Mouse (Mus musculus) G1E-ER4 (cell line): ENCODE measurements around the gene 6820408C15Rik. TPM values are rescaled to one million over a fixed set of nuclear protein-coding genes. Genes with fewer than 3 reads are reported as not detected.

ENCODE experiments used
- GATA1 ChIP-seq: IDR thresholded peaks from one replicate; pipeline ENCODE4 v1.8.0; 2012; ENCODE audit warnings: low read length, inconsistent platforms
- polyA plus RNA-seq: library from polyadenylated mRNA; stranded (reverse); fragments of >175 nt; gene quantifications from 2 replicates; pipeline ENCODE4 v1.2.3, GENCODE M21; 2012

6820408C15Rik gene
- polyA plus RNA-seq, 1 experiment: 0.08 TPM

DNA sequence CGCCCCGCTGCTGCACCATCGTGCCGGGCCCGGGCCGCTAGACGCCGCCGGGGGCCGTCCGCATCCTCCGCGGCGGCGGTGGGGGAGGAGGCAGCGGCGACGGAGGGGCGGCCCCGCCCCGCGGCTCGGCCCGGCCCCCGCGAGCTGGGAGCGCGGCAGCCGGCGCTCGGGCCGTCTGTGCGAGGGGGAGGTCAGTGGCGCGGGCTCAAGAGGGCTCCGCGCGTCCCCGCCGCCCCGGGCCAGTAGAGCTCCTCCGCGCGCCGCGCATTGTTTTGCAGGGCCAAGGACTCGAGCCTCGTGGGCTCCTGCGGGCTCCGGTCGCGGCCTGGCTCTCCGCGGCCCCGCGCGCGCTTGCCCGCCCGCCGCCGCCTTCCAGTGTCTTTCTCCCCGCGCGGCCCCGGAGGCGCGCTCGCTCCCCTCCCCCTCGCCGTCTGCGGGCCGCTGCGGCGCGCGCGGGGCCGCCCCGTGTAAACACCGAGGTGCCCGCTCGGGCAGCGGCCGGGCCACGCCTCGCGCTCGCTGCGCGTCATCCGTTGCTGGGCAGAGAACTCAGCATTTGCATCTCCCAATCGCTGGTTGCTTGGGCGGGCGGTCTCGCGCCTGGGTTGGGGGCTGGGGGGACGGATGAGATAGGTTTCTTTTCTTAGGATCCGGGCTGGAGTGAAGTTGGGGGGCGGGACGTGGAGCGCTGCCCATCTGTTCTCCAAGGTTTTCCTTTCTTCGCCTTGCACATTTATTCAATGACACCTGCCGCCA is 17.5 kb upstream of the 6820408C15Rik start, which contains the start of gene Sox12:
Sox12 (minus strand) TSS at position 384 of the 756 bp plus-strand sequence.
- no peak for TF ChIP-seq GATA1

DNA sequence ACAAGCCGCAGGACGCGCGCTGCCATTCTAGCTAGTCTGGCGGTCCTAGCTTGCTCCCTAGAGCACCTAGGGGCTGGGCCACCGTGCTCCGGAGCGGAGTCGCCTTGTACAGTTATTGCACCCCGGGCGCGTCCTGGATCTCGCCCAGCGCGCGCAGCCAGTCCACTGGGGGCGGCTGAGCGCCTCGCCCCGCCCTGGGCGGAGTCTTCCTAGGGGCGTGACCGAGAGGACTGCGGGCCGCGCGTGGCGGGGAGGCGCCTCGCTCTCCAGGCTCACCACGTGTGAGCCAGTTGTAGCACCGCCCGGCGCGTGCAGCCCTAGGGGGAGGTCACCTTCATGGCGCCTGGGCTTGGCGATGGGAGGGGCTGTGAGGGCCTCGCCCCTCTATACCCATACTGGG is 16.7 kb upstream of the 6820408C15Rik start:
- no peak for TF ChIP-seq GATA1

DNA sequence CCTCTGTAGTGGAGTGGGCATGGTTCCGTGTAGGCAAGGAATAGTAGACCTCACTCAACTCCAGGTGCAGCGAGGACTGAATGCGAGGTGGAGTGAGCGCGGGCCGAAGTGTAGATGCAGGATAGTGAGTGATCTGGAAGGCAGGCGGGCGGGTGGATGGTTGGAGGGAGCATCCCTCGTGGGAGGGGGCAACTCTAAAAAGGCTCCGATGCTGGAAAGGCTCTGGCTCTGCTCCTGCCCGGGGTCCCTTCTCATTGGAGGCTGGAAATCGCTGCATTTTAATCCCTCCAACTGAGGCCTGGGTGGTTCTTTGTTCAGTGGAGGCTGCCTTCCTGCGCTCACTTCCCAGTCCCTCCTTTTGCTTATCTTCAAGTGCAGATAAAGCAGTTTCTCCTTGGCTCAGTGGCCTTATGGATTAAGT is 16.3 kb upstream of the 6820408C15Rik start:
- TF ChIP-seq GATA1: no peak

DNA sequence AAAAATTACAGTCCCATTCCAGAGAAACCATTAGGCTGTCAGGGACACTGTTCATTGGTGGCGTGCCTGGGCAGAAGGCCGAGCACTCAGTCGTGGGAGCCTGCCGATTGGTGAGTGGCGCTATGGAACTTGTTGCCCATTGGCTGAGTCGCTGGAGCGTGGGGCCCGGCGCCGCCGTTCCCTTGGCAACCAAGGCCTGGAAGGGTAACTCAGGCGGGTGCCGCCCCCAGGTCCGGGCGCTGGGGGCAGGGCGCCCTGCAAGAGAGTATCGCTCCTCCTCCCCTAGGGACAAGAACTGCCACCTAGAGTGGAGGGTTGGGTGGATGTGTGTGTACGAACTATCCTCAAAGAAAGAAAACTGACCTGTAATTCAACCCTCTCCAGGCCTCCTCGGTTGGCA is 9.3 kb upstream of the 6820408C15Rik start:
- no peak for TF ChIP-seq GATA1

DNA sequence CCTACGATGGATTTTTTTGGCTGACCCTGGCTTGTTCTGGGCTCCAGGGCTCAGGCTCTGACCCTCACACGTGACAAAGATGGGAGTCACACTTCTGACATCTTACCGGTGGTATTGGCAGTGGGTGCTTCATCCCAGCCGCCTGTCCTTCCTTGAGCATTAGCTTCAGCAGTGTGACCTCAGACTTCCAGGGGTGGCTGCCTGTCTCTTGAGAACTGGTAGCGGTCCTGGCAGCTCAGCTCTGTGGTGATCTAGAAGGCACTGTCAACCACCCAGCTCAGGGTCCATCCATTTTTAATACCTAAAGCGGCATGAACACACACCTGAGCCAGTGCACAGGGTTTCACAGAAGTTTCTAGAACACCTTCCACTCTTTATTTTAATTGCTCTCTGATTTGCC is 5.6 kb upstream of the 6820408C15Rik start:
- TF ChIP-seq GATA1: no peak

DNA sequence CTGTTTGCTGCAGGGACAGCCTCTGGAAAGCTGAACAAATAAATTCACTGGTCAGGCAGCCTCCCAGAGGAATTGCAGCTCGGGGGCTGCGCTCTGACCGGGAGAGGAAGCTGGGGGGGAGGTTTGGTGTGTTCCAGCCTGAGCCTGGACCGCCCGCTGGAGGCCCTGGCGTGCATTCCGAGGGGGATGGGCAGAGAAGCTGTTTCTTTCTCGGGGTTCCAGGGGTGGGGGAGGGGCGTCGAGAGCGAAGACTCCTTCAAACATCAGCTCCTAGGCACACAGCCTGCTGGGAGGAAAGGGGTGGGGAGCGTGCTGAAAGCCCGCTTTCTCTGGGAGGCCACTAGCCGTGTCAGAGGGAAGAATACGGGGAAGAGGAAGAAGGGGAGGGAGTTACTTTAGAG is 4.4 kb upstream of the 6820408C15Rik start:
- TF ChIP-seq GATA1: no peak

DNA sequence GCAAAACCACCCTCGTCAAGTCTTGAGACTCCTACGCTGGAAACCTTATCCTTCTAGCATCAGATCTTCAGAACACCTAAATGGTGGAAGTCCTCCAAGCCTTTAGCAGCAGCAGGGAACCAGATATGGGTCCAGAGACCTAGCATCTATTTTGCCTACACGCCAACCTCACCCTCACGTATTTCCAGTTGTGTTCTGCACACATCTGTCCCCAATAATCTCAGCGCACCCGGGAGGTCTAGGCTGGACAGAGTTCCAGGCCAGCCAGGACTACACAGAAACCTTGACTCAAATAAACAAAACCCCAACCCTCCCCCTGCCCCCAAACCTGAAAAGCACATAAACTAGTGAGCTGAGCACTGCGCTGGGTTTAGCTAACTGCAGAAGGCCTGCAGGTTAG is 3.9 kb upstream of the 6820408C15Rik start:
- TF ChIP-seq GATA1: no peak

DNA sequence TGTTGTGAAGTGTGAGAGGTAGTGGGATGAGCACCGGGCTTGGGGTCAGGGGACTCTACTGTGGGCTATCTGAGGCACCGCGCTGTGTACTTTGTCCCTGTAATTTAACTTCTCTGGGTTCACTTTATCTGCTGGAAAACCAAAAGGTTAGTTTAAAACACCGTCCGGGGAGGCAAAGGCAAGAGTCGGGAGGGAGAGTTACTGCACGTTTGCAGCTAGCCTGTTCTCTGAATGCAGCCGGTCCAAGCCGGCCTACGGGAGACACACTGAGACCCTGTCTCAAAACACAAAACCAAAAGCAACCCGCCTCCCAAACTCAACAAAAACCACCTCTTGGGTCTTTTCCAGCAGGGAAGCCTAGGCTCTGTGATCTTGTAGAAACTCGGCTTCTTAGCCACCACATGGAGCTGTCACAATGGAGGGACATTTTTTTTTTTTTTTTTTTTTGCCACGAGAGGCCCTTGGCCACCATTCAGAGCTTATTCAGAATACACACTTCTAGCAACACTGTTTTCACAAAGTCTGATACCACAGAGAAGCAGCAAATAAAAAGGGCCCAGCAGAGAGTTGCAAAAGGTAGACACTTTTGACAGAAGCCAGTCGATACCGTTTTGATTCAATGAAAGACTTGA is 2.7 kb upstream of the 6820408C15Rik start:
- no peak for TF ChIP-seq GATA1

DNA sequence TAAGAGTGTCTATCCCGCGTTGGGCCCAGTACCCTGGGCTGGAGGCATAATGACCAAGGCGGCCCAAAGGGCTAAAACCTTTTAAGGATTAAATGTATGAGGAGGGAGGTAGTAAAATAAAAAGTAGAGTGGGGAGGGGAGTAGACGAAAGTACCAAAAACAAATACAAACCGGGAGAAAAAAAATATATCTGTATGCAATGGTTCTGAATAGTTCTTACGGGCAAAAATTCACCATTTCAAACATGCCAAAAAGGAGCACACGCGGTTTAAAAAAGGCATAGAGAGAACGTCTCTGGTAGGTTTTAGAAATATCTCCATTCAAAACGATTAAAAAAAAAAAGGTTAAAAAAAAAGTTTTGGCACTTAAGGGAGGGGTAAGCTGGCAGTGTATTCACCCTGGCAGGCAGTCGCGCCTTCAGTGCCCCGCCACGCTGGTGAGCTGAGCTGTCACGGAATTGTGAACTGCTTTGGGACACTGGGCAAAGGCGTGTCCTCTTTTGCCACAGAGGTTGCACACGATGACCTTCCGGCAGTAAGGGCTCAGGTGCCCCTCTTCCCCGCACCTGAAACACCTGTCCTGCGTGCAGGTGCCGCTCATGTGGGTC is 2.1 kb upstream of the 6820408C15Rik start:
- no peak for TF ChIP-seq GATA1

DNA sequence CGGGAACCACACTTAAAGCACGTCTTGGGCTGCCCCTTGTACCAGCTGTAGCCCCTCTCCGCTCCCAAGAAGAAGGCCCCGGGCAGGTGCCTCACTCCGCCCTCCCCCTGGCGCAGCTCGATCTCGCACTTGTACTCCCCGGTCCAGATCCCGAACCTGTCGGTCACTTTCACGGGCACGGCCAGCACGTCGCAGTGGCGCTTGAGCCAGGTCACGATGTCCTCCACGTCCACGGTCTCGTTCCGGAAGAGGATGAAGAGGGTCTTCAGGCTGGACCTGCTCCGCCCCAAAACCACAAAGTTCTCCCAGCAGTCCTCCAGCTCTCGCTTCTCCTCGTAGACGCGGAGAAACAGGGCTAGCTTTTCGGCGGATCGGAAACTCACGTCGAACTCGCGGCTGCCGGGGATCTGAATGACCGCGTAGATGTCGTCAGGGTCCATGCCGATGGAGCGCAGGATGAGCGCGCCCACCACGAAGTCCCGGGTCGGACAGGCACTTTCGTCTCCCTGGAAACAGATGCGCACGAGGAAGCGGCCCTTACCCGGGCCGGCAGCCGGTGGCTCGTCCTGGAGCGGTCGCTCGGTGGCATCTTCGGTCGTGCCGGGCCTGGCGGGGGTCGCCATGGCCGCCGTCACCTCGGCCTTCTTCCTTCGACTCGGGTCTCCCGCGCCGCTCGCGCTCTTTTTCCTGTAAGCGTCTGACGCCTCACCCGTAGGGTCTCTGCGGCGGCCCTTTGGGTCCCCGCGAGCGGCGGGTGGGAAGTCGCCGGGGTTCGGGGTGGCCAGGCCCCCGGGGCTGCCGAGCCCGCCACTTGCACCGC is 1.4 kb upstream of the 6820408C15Rik start:
- no peak for TF ChIP-seq GATA1

DNA sequence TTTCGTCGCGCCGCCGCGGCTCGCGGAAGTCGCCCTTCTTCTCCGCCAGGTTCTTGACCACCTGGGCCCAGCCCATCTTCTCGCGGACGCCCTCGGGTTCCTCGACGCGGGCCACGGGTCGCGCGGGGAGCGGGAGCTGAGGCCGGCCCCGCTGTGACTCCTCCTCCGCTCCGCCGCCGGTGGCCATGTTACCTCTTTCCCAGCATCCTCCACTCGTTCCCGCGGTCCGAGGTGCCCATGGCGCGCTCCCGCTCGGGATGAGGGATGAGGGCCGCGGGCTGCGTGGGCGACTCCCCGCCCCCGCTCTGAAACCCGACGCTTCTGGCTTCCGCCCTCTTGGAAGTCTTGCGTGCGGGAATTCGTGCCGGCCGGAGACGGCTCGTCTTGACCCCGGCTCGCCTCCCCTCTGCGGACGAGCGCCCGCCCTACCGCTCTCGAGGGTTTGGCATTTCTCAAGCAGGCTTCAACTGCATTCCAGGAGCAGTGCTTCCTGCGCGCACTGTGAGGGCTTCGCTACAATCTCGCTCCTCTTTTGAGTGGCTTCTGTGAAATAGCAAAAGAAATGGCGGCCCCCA is 709 bp upstream of the 6820408C15Rik start, which contains the start of gene Zcchc3:
Zcchc3 (minus strand) TSS at position 437 of the 575 bp plus-strand sequence.
- TF ChIP-seq GATA1: no peak

DNA sequence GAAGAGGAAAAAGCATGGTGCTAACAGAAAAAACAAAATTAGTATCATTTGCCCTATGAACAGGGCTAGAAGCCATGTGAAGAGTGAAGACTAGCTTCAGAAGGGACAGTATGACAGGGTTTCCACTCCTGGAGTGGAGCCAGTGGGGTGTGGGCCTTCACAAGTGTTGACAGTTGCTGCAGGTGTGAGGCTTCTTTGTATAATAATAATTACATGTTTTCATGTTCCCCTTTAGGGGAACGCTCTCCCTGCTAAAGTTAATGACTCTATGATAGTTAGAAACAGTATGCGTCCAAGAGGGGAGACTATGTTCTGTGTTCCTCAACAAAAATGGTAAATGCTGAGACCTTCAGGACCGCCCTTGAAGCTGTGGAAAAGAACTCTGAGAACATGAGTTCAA is 399 bp downstream of the 6820408C15Rik start:
- TF ChIP-seq GATA1: no peak

DNA sequence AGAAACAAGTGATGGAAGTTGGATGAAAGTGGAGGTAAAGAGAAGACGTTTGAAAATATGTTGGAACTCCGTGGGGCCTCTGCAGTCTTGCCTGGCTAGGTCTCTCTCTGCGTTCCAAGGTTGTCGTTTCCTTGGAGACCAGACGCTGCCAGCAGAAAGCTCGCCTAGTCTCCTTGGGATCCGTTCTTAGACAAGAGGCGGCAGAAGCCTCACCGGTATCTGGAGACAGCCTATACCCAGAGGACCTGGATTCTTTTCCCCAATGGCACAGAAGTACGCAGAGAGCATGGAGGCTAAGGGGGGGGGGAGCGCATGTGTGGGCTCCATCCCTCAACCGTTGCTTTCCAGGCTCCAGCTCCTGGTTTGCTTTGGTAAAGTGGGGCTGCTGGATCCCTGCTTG is 12.1 kb downstream of the 6820408C15Rik start:
- no peak for TF ChIP-seq GATA1

DNA sequence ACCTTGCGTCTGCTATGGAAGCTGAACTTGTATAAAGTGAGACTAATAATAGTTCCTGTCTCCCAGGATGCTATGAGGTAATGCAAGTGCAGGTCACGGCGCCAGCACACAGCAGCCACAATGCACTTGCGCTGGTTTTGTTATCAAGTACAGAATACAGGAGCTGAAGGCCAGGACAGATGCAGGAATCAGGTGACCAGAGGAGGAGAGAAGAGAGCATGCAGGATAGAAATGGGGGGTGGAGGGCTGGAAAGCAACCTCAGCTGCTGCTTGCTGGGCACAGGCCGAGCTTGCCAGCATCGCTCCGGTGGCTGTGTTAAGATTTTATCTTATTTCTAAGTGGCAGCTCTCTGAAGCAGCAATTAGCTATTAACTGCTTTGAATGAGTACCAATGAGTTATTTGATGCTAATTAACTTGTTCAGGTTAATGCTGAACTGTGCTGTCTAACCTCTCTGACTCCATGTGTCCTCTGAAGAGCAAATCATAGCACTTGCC is 21.1 kb downstream of the 6820408C15Rik start:
- no peak for TF ChIP-seq GATA1
